Mouse (Mus musculus): ENCODE measurements around the gene Uvrag.

- no peak for TF ChIP-seq CTCF (IDR thresholded peaks at IDR 0.05; ENCODE audit: low read depth, low read length)
- TF ChIP-seq TAL1 (conservative IDR thresholded peaks at IDR 0.05; ENCODE audit: low read depth, low read length): no peak
- no peak for TF ChIP-seq GATA1 (IDR thresholded peaks at IDR 0.05; ENCODE audit: borderline replicate concordance, low read length)
- TF ChIP-seq POLR2AphosphoS5 (IDR thresholded peaks at IDR 0.05; ENCODE audit: insufficient replicate concordance, low read depth, low read length): no peak
Measured at GRCm38 (mm10) chr7:98869070-98869469, 271.9 kb downstream of the Uvrag start.

All from G1E (cell line).